Mouse (Mus musculus) lung, postnatal 0 days (tissue): ENCODE data around the gene Kpna3. TPM values are rescaled to one million over a fixed set of nuclear protein-coding genes. Genes with fewer than 3 reads are reported as not detected.

Source experiments
- ATAC-seq: fragments of 200-750 bp; cut with Nextera tagmentation; 2 replicates; pipeline ENCODE4 v1.8.0; 2017; ENCODE audit warnings: moderate library complexity
- DNase-seq: peaks from one replicate; pipeline ENCODE4 v3.0.0-alpha.2; 2016; ENCODE audit warnings: low spot score
- H3K27ac ChIP-seq: fragments of 300-500 bp; sonication (generic); 2 replicates; pipeline ENCODE4 v1.5.1; 2014; ENCODE audit warnings: antibody characterized with exemption, mild to moderate bottlenecking, low read length, mixed read lengths
- H3K27me3 ChIP-seq: fragments of 300-500 bp; sonication (generic); replicated peaks from 2 replicates; pipeline ENCODE4 v1.6.1; 2014; ENCODE audit warnings: low read length, mixed read lengths; ENCODE audit not compliant: insufficient read depth
- H3K36me3 ChIP-seq: fragments of 300-500 bp; sonication (generic); 2 replicates; pipeline ENCODE4 v1.6.1; 2014; ENCODE audit warnings: low read length, mixed read lengths; ENCODE audit not compliant: insufficient read depth
- H3K4me1 ChIP-seq: fragments of 300-500 bp; sonication (generic); 2 replicates; pipeline ENCODE4 v1.6.1; 2014; ENCODE audit warnings: antibody characterized with exemption, low read depth, low read length, mixed read lengths; ENCODE audit not compliant: insufficient read depth
- H3K4me2 ChIP-seq: fragments of 300-500 bp; sonication (generic); replicated peaks from 2 replicates; pipeline ENCODE4 v1.6.1; 2014; ENCODE audit warnings: low read depth, mild to moderate bottlenecking, low read length, moderate library complexity, mixed read lengths
- H3K4me3 ChIP-seq: fragments of 300-500 bp; sonication (generic); 2 replicates; pipeline ENCODE4 v1.5.1; 2014; ENCODE audit warnings: low read depth, low read length
- H3K9ac ChIP-seq: fragments of 300-500 bp; sonication (generic); replicated peaks from 2 replicates; pipeline ENCODE4 v1.6.1; 2014; ENCODE audit warnings: low read depth, mild to moderate bottlenecking
- H3K9me3 ChIP-seq: fragments of 300-500 bp; sonication (generic); 2 replicates; pipeline ENCODE4 v1.6.1; 2016; ENCODE audit warnings: low read length, mixed read lengths
- CTCF ChIP-seq: IDR thresholded peaks from 2 replicates; pipeline ENCODE4 v1.5.1; 2016; ENCODE audit warnings: antibody characterized with exemption, mild to moderate bottlenecking
- EP300 ChIP-seq: IDR thresholded peaks from 2 replicates; pipeline ENCODE4 v1.6.1; 2016; ENCODE audit warnings: antibody characterized with exemption, mild to moderate bottlenecking, control low read depth
- WGBS: fragments of 180-500 bp; shearing (Covaris S2); extraction: QIAGEN DNeasy Blood & Tissue Kit; methylation state at CpG from one replicate; pipeline ENCODE4 v1.1.7; 2014; 5-methylcytosine and 5-hydroxymethylcytosine counted together
- polyA plus RNA-seq: library from polyadenylated mRNA; unstranded; fragments of >200 nt; fragmentation: Nextera tagmentation; extraction: Ambion mirVana; gene quantifications from 2 replicates; pipeline ENCODE4 v1.2.1, GENCODE M21; 2015

Kpna3 gene
- polyA plus RNA-seq, 1 experiment from 2014 or later, result 14.8 TPM

GRCm38 (mm10) chr14:61354251-61355235 lies 85.1 kb downstream of the Kpna3 start:
- TF ChIP-seq EP300 (no peak), CTCF (no peak)
- ATAC-seq (no peak), DNase-seq (no peak)
- H3K9ac ChIP-seq, result no peak overlapping the region
- WGBS, result 57% methylated on average over 10 of the region's 10 CpGs
- 0 out of 2 replicates have a peak, but pooled peaks cover 2% of the 10 kb centered on the region for H3K9me3 ChIP-seq
- no peaks in the 10 kb centered on the region for H3K4me1 ChIP-seq
- H3K36me3 ChIP-seq, result no peaks in the 10 kb centered on the region
- H3K4me2 ChIP-seq, result no peak overlapping the region
- no peaks in the 10 kb centered on the region for H3K27me3 ChIP-seq
- no peak overlapping the region for H3K27ac ChIP-seq
- H3K4me3 ChIP-seq, result no peak overlapping the region

DNA sequence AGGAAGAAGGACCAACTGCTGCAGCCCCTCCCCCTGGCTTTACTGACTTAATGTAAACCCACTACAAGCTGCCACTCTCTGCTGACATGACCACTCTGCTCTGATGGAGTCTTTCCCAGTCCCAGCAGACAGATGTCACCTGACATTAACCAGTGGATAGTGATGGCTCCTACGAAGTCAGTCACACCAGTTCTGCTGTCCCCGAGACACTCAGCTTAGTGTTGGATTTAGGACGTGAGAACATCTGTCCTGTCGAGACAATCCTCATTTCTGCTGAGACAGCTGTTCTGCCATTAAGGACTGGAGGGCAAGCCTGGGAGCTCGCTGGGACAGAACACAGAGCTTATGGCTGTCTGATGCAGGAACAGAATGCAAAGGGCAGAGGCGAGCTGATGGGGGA lies 88.9 kb downstream of the Kpna3 start:
- no peak overlapping the region for H3K9ac ChIP-seq
- H3K4me1 ChIP-seq, result no peaks in the 10 kb centered on the region
- TF ChIP-seq CTCF (no peak), EP300 (no peak)
- 0 out of 2 replicates have a peak, but pooled peaks cover 2% of the 10 kb centered on the region for H3K9me3 ChIP-seq
- DNase-seq (no peak), ATAC-seq (no peak)
- H3K36me3 ChIP-seq, result no peaks in the 10 kb centered on the region
- H3K27ac ChIP-seq, result no peak overlapping the region
- no peak overlapping the region for H3K4me3 ChIP-seq
- WGBS, result 58% methylated on average over 6 of the region's 6 CpGs
- no peaks in the 10 kb centered on the region for H3K27me3 ChIP-seq
- H3K4me2 ChIP-seq, result no peak overlapping the region

DNA sequence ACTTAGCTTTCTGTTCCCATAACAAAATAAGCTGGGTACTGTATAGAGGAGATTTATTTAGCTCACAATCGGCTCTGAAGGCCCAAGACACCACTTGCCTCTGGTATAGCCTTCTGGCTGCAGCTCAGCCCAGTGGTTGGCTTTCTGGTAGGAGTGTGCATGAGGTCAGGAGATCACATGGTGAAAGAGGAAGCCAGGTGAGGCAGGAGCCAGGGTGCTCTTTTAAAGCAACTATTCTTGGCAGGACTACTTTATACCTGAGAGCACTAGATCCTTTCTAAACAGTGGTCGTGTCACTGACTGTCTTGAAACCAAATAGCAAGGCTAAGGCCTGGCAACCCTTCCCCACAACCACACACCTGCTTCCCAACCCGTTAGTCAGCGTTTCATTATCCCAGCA lies 89.8 kb downstream of the Kpna3 start:
- no peak for DNase-seq
- Histone ChIP-seq H3K27ac (no peak overlapping the region), H3K4me1 (no peaks in the 10 kb centered on the region), H3K9me3 (0 out of 2 replicates have a peak, but pooled peaks cover 2% of the 10 kb centered on the region), H3K36me3 (no peaks in the 10 kb centered on the region), H3K27me3 (no peaks in the 10 kb centered on the region), H3K4me3 (no peak overlapping the region), H3K9ac (no peak overlapping the region), H3K4me2 (no peak overlapping the region)
- TF ChIP-seq CTCF (no peak), EP300 (no peak)
- ATAC-seq, result no peak
- 78% methylated on average over 4 of the region's 4 CpGs for WGBS

- Histone ChIP-seq H3K27me3 (no peaks in the 10 kb centered on the region), H3K9ac (no peak overlapping the region), H3K4me2 (no peak overlapping the region), H3K27ac (no peak overlapping the region), H3K4me1 (no peaks in the 10 kb centered on the region), H3K4me3 (no peak overlapping the region), H3K36me3 (no peaks in the 10 kb centered on the region), H3K9me3 (no peaks in the 10 kb centered on the region)
- ATAC-seq (no peak), DNase-seq (no peak)
- 84% methylated on average over 10 of the region's 10 CpGs for WGBS
- TF ChIP-seq EP300 (no peak), CTCF (peak; percentile 53)
These were observed 92.6 kb downstream of the Kpna3 start for GRCm38 (mm10) chr14:61346827-61347698.

DNA sequence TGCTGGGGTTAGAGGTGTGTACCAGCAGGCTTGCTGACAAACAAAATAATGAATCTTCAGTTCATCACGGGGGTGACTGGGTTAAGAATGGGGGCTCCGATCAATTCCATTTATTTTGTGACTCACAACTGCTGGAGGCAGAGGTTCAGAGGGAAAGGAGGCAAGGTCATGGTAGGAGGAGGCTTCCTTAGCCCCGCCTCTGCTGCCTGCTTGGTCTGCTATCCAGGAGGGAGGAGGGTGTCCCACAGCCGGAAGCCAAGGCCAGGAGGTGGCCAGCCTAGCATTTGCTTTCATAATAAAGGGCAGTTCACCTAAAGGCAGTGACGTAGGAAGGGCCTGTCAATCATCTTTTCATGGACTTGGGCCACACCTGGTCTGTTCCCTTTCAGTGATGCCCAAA lies 95.1 kb downstream of the Kpna3 start:
- no peak for TF ChIP-seq EP300
- TF ChIP-seq CTCF, result no peak
- Histone ChIP-seq H3K9ac (no peak overlapping the region), H3K4me2 (no peak overlapping the region), H3K4me1 (no peaks in the 10 kb centered on the region), H3K4me3 (no peak overlapping the region), H3K9me3 (no peaks in the 10 kb centered on the region), H3K27me3 (no peaks in the 10 kb centered on the region), H3K27ac (no peak overlapping the region), H3K36me3 (no peaks in the 10 kb centered on the region)
- ATAC-seq, result no peak
- no peak for DNase-seq
- WGBS, result 69% methylated on average over 5 of the region's 5 CpGs

DNA sequence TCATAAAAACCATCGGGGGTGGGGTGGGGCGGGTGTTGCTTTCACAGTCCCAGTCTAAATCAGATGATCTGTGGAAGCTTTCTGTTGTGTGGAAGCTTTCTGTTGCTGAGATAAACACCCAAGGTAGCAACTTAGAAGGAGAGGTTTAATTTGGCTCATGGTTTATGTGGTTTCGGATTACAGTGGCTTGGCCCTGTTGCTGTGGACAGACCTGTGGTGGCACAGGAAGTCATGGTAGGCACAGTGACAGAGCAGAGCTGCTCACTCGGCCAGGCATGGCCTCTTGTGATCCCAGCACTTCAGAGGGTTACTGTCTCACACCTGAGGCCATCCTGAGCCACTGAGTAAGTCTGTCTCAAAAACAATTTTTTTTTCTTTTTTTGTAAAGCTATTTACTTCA lies 100.3 kb downstream of the Kpna3 start:
- Histone ChIP-seq H3K4me3 (no peak overlapping the region), H3K36me3 (no peaks in the 10 kb centered on the region), H3K27ac (no peak overlapping the region), H3K4me2 (no peak overlapping the region), H3K9me3 (no peaks in the 10 kb centered on the region), H3K4me1 (no peaks in the 10 kb centered on the region), H3K9ac (no peak overlapping the region), H3K27me3 (no peaks in the 10 kb centered on the region)
- 84% methylated on average over 4 of the region's 4 CpGs for WGBS
- ATAC-seq, result no peak
- TF ChIP-seq EP300, result no peak
- no peak for TF ChIP-seq CTCF
- no peak for DNase-seq
